ENCODE assay signal across 25 mouse cellular contexts in the genomic region with DNA sequence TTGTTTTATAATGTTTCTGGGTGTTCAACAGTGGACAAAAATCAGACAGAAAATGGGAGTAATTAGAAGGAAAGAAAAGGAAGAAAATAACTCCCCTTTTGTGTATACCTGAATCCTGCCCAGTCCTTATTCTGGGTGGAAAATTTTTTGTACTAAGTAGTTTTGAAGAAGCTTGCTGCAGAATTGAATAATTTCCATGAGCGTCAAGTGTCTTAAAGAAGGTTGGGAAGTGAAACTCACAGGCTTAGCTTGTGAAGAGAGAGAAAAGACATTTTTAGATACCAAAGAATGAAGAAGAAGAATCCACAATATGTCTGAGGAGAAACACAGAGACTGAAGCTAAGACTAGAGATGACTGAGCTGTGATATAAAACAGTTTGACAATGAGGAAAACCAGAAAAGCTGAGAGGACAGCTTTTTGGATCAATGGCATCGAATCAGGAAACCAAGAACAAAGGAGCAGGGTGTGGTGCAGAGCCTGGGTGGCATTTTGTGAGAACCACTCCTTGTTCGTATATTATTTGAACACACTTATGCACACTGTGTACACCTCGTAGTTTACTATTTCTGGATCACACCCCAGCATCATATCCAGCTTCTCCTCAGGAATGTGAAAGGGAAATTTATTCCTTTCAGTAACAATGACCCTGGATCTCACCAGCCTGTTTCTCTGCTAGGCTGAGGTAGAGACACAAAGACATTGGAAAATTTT.
A peak's percentile ranks its signal among the peaks of the same experiment; 100 is the strongest.
DNase-seq lines count a peak whose midpoint lies in the region; ATAC-seq and TF ChIP-seq lines count a peak whose summit lies in the region.
"Had no signal": no experiment of that assay in that cellular context is flagged by ENCODE, and none has a peak within 500 bp of the region (broad histone marks: within the 10 kb centered on the region; RNA-seq: fewer than 3 reads in every experiment).

No protein-coding gene starts in this region.

- no peaks in the 10 kb centered on the region for H3K9me3 ChIP-seq in lung, postnatal 0 days (ENCODE audit: low read length)
- H3K9me3 ChIP-seq in stomach, postnatal 0 days (ENCODE audit: control insufficient read depth, low read length): no peaks in the 10 kb centered on the region
- H3K9me3 ChIP-seq: forebrain, embryonic 10.5 days; forebrain, embryonic 13.5 days; G1E; heart, embryonic 10.5 days; heart, embryonic 13.5 days had no signal

- H3K36me3 ChIP-seq in lung, postnatal 0 days (ENCODE audit: insufficient read depth, low read length): no peaks in the 10 kb centered on the region
- H3K36me3 ChIP-seq in stomach, postnatal 0 days (ENCODE audit: control insufficient read depth, insufficient read depth, low read length): no peaks in the 10 kb centered on the region
- H3K36me3 ChIP-seq: forebrain, embryonic 10.5 days; G1E; heart, embryonic 10.5 days; heart, embryonic 13.5 days had no signal

- TF ChIP-seq POLR2A in cortical plate, adult 2 months (IDR thresholded peaks at IDR 0.05; ENCODE audit: extremely low read depth, insufficient read depth, low read length): no peak

- no peak overlapping the region for H3K4me3 ChIP-seq in lung, postnatal 0 days (ENCODE audit: low read depth, low read length)
- no peak overlapping the region for H3K4me3 ChIP-seq in cortical plate, adult 2 months (ENCODE audit: insufficient read depth, low read length)
- H3K4me3 ChIP-seq in stomach, postnatal 0 days (ENCODE audit: low read depth, low read length): no peak overlapping the region
- H3K4me3 ChIP-seq: forebrain, embryonic 10.5 days; forebrain, embryonic 13.5 days; heart, adult 2 months; heart, embryonic 10.5 days; heart, embryonic 13.5 days had no signal

- peak; percentile 13 for DNase-seq in lung, postnatal 0 days (ENCODE audit: low spot score)
- no peak for DNase-seq in lung, adult 18-20 months
- DNase-seq in stomach, postnatal 0 days (ENCODE audit: low spot score): no peak
- DNase-seq in adrenal gland, postnatal 36 days: no peak
- DNase-seq in kidney, postnatal 36 days: no peak
- DNase-seq: adrenal gland, postnatal 10 days; cerebellum, adult 11 months; cerebellum, adult 2 months; cerebellum, adult 9-11 months; cerebellum, postnatal 25 days; gastrocnemius, postnatal 10 days; gastrocnemius, postnatal 36 days; heart, adult 2 months; heart, postnatal 14 days; heart, postnatal 4 days had no signal

- 49% methylated on average over 4 of the region's 4 CpGs for WGBS in lung, postnatal 0 days
- WGBS in stomach, postnatal 0 days: 43% methylated on average over 4 of the region's 4 CpGs

- ATAC-seq in lung, postnatal 0 days: peak; percentile 69
- peak; percentile 79 for ATAC-seq in stomach, postnatal 0 days (ENCODE audit: low FRiP score, low TSS enrichment)
- ATAC-seq: forebrain, embryonic 13.5 days; forebrain, embryonic 16.5 days; hindbrain, postnatal 0 days; Patski had no signal

- H3K27me3 ChIP-seq in lung, postnatal 0 days (replicated peaks; ENCODE audit: insufficient read depth, low read length): no peaks in the 10 kb centered on the region
- no peaks in the 10 kb centered on the region for H3K27me3 ChIP-seq in stomach, postnatal 0 days (ENCODE audit: control insufficient read depth, insufficient read depth, low read length)
- H3K27me3 ChIP-seq: forebrain, embryonic 13.5 days; heart, embryonic 13.5 days had no signal

- H3K4me1 ChIP-seq in lung, postnatal 0 days (ENCODE audit: insufficient read depth, low read depth, low read length): no peaks in the 10 kb centered on the region
- H3K4me1 ChIP-seq in cortical plate, adult 2 months (ENCODE audit: control insufficient read depth, insufficient read depth, low read length): no peaks in the 10 kb centered on the region
- no peaks in the 10 kb centered on the region for H3K4me1 ChIP-seq in stomach, postnatal 0 days (replicated peaks; ENCODE audit: control insufficient read depth, insufficient read depth)
- H3K4me1 ChIP-seq: forebrain, embryonic 13.5 days; heart, embryonic 10.5 days; heart, embryonic 13.5 days had no signal

- H3K27ac ChIP-seq in lung, postnatal 0 days (ENCODE audit: low read length): no peak overlapping the region
- H3K27ac ChIP-seq in cortical plate, adult 2 months (ENCODE audit: insufficient read depth, low read length): peak overlapping the region; percentile 71; the same call in 1 of the 2 replicates
- H3K27ac ChIP-seq in stomach, postnatal 0 days (replicated peaks): no peak overlapping the region
- H3K27ac ChIP-seq: forebrain, embryonic 10.5 days; forebrain, embryonic 13.5 days; heart, adult 2 months; heart, embryonic 10.5 days; heart, embryonic 13.5 days; hindbrain, embryonic 14.5 days; hindbrain, postnatal 0 days had no signal

- TF ChIP-seq CTCF in lung, postnatal 0 days (IDR thresholded peaks at IDR 0.05): no peak
- TF ChIP-seq CTCF in cortical plate, adult 2 months (IDR thresholded peaks at IDR 0.05; ENCODE audit: extremely low read depth, insufficient read depth, low read length): no peak
- TF ChIP-seq CTCF in stomach, postnatal 0 days (IDR thresholded peaks at IDR 0.05; ENCODE audit: low read depth): no peak

- H3K9ac ChIP-seq in lung, postnatal 0 days (replicated peaks; ENCODE audit: low read depth): no peak overlapping the region
- no peak overlapping the region for H3K9ac ChIP-seq in stomach, postnatal 0 days (ENCODE audit: low read length)
- H3K9ac ChIP-seq: forebrain, embryonic 13.5 days; heart, embryonic 13.5 days; hindbrain, embryonic 14.5 days had no signal

- peak; percentile 57; the same call in 1 of the 2 replicates for TF ChIP-seq EP300 in lung, postnatal 0 days (IDR thresholded peaks at IDR 0.05)
- no peak for TF ChIP-seq EP300 in stomach, postnatal 0 days (optimal IDR thresholded peaks at IDR 0.05)

- H3K4me2 ChIP-seq in lung, postnatal 0 days (replicated peaks; ENCODE audit: low read depth, low read length): no peak overlapping the region
- no peak overlapping the region for H3K4me2 ChIP-seq in stomach, postnatal 0 days (replicated peaks; ENCODE audit: low read depth)
- H3K4me2 ChIP-seq: forebrain, embryonic 13.5 days; heart, embryonic 13.5 days; hindbrain, embryonic 14.5 days had no signal
